Mouse (Mus musculus) forebrain, embryonic 15.5 days (tissue): ENCODE measurements at regions not wholly inside any gene's neighbourhood (a gene's known extent, or its start where the extent isn't known, plus 50 kb on each side); places are given as distances from the start of the nearest gene placed in this dataset.

ENCODE experiments used
- ATAC-seq: fragments of 200-750 bp; cut with Nextera tagmentation; replicated peaks from 2 replicates; pipeline ENCODE4 v1.8.0; 2017; ENCODE audit warnings: mild to moderate bottlenecking, moderate TSS enrichment, moderate library complexity
- H3K27ac ChIP-seq: fragments of 300-500 bp; sonication (generic); replicated peaks from 2 replicates; pipeline ENCODE4 v1.5.1; 2015; ENCODE audit warnings: mild to moderate bottlenecking, inconsistent platforms
- H3K27me3 ChIP-seq: fragments of 300-500 bp; sonication (generic); 2 replicates; pipeline ENCODE4 v1.6.1; 2015; ENCODE audit warnings: inconsistent platforms
- H3K36me3 ChIP-seq: fragments of 300-500 bp; sonication (generic); 2 replicates; pipeline ENCODE4 v1.6.1; 2015; ENCODE audit warnings: mild to moderate bottlenecking, inconsistent platforms
- H3K4me1 ChIP-seq: fragments of 300-500 bp; sonication (generic); 2 replicates; pipeline ENCODE4 v1.6.1; 2015; ENCODE audit warnings: inconsistent platforms
- H3K4me2 ChIP-seq: fragments of 300-500 bp; sonication (generic); replicated peaks from 2 replicates; pipeline ENCODE4 v1.6.1; 2015; ENCODE audit warnings: mild to moderate bottlenecking, inconsistent platforms
- H3K4me3 ChIP-seq: fragments of 300-500 bp; sonication (generic); 2 replicates; pipeline ENCODE4 v1.5.1; 2015; ENCODE audit warnings: mild to moderate bottlenecking, inconsistent platforms
- H3K9ac ChIP-seq: fragments of 300-500 bp; sonication (generic); replicated peaks from 2 replicates; pipeline ENCODE4 v1.6.1; 2015; ENCODE audit warnings: mild to moderate bottlenecking, inconsistent platforms
- H3K9me3 ChIP-seq: fragments of 300-500 bp; sonication (generic); 2 replicates; pipeline ENCODE4 v1.6.1; 2016; ENCODE audit warnings: inconsistent platforms
- WGBS: fragments of 180-500 bp; shearing (Covaris S2); methylation state at CpG from one replicate; pipeline ENCODE4 v1.1.7; 2015; ENCODE audit warnings: mixed read lengths; 5-methylcytosine and 5-hydroxymethylcytosine counted together

DNA sequence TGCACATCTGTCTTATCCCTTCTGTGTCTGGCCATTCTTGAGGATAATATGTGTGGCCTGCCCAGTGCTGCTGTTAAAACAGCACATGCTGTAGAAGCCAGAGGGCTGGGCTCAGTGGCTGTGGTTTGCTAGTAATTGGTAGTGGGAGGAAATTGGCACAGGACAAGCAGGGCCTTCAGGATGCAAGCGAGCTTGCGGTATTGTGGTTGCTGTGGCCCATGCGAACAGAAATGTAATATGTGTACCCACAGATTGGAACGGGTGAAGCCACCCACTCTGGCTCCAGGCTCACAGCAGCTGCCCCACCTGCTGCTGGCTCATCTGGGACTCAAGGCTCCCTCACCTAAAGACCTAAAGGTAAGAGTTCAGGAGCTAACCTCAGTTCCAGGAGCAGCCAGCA is 51.8 kb upstream of the Tgm3 start:
- Histone ChIP-seq H3K4me2 (no peak overlapping the region), H3K4me1 (peaks cover 3% of the 10 kb centered on the region; the same call in 1 of the 2 replicates), H3K9ac (no peak overlapping the region), H3K27ac (no peak overlapping the region), H3K27me3 (no peaks in the 10 kb centered on the region), H3K9me3 (no peaks in the 10 kb centered on the region), H3K36me3 (no peaks in the 10 kb centered on the region), H3K4me3 (no peak overlapping the region)
- no peak for ATAC-seq
- 82% methylated on average over 4 of the region's 4 CpGs for WGBS

DNA sequence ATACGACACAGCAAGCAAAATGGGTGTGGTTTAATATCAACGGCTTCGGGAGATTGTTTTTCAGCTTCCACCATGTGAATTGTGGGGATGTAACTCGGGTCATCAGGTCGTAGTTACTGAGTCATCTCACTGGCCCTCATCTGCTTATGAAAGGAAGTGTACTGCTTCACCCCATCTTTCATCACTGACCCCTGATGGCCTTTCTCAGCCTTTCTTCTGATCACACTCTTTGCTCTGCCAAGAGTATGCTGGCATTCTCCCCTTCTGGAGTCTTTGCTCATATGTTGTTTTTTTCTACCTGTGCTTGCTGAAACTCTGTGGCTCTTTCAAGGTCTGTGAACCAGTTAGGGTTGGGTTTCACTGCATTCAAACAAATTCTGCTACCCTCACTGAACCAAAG is 50.6 kb upstream of the Tgm3 start:
- H3K36me3 ChIP-seq: no peaks in the 10 kb centered on the region
- H3K27me3 ChIP-seq: no peaks in the 10 kb centered on the region
- no peak for ATAC-seq
- H3K4me3 ChIP-seq: no peak overlapping the region
- no peak overlapping the region for H3K27ac ChIP-seq
- no peaks in the 10 kb centered on the region for H3K9me3 ChIP-seq
- no peaks in the 10 kb centered on the region for H3K4me1 ChIP-seq
- WGBS: 77% methylated on average over 5 of the region's 5 CpGs
- no peak overlapping the region for H3K4me2 ChIP-seq
- no peak overlapping the region for H3K9ac ChIP-seq
